Mouse (Mus musculus): ENCODE measurements at regions not wholly inside any gene's neighbourhood (a gene's known extent, or its start where the extent isn't known, plus 50 kb on each side); places are given as distances from the start of the nearest gene placed in this dataset.

DNA sequence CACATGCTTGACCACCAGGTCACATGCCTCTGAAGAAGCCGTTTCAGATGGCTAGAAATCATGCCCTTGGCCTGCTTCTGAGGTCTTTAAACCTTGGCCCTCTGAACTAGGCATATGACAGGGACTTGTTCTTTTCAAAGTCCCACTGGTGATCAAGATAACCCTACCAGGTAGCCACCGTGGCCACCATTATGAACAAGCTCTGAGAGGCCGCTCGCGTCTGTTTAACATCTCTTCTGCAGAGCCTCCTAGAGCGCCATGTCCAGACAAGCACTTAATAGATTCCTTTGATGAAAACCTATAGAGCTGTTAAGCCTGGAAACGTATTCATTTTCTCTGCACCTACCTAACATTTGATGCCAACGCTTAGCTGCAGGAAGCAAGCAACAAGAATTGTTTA, 155.1 kb upstream of the Slc22a22 start:
- TF ChIP-seq CTCF (IDR thresholded peaks at IDR 0.05; ENCODE audit: extremely low read depth, insufficient read depth, insufficient read length, insufficient replicate concordance) (no peak), POLR2A (IDR thresholded peaks at IDR 0.05; ENCODE audit: low read depth, low read length) (no peak)
